Mouse (Mus musculus): ENCODE results near the gene Sepsecs.
"Not testable (repeated sequence)": the region's sequence is repeated elsewhere in the genome, so short reads cannot be mapped to it uniquely, and the experiment has no call there.

Gene Sepsecs

DNA sequence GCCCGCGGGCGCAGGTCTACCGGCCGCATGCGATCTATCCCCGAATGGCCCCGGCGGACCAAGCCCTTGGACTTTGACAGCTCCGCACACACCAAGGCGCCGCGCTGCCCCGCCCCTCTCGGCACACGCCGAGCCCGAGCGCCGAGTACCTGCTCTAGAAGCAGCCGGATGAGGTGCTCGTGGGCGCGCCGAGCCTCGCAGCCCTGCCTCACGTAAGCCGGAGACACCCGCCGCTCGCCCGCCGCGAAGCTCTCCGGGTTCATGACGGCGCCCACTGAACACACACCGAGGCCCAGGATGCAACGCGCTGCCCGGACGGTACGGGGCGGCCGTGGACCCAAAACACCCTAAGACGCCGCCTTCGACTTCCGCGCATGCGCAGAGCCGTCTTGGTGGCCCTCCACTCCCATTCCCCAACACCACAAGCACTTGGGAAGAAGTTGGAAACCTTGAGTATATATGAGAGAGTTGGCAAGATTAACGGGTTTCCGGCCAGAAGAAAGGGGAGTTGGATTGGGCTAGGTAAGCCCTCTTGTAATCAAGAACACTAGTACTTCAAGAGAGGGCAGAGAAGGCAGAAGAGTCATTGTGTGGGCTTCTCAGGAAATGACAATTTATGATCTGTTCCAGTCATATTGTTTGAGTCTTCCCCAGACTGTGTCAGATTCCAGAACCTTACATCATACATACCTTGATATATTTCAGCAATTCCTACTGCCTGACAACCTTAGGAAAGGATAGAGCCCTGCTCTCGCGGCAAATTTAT lies at the start of gene Sepsecs:
Gene Sepsecs (minus strand): TSS at position 283 of the 766 bp plus-strand sequence.
- DNase-seq (ENCODE audit: extremely low read depth, low read depth, low spot score), result peak; percentile 25

DNA sequence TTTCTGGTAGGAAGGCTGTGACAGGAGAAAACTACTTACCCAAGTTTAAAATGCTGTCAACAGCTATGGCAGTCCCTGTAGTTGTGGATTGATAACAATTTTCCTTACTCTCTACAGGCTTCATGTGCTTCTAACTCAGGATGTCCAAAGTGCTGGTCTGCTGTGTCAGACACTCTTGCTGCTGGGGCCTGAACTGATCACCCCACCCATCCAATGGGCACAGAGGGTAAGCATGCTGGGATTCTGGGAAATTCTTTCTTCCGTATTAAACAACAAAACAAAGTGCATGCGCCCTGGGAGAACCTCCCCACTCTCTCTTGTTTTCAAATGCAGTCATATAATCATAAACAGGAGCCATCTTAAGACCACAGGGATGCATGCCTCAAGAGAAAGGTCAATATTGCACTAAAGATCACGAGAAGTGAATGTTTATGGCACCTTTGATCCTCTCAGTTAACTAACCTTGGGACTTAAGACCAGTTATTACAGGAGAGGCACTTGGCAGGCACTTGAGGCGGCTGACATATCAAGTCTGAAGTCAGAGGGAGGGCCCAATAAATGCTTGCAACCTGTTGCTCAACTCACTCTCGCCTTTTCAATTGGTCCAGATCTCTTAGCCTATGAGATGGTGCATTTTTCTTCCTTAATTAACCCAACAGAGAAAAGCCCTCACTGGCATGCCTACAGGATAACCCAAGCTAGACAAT lies 47.4 kb upstream of the Sepsecs start:
- DNase-seq (ENCODE audit: extremely low read depth, low read depth, low spot score), result no peak

DNA sequence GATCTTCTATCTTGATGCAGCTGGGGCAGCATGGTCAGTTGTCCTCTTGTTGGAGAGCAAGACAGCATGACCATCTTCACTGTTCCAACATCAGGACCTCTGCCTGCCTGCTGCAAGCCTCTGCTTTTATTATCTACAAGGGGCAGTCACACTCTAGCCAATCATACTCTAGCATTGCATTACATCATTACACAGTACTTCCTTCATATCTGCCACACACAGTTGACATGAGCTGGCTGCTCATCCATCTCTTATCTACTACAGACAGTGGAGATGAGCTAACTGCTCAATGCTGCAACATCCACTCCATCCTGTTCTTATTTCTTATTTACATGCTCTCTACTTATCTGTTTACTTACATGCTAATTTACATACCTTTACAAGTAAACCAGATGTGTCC lies 43.2 kb upstream of the Sepsecs start:
- no peak for DNase-seq (ENCODE audit: extremely low read depth, low read depth, low spot score)

DNA sequence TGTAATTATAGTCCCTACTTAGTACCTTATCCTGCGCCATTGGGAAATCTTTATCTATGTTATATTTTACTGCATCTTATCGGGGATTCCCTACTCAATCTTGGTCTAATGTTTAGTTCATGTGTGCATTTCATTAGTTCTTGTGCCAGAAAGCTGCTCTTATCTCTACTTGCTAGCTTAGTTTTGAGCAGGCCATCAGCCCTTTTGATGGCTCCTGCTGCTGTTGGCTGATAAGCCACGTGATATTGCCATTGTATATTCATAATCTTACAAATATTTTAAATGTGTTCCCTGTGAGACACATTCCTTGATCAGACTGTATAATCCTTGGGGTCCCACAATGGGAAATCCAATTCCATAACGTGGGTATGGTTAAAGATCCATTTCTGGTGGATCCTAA lies 35.1 kb upstream of the Sepsecs start:
- no peak for DNase-seq (ENCODE audit: extremely low read depth, low read depth, low spot score)

DNA sequence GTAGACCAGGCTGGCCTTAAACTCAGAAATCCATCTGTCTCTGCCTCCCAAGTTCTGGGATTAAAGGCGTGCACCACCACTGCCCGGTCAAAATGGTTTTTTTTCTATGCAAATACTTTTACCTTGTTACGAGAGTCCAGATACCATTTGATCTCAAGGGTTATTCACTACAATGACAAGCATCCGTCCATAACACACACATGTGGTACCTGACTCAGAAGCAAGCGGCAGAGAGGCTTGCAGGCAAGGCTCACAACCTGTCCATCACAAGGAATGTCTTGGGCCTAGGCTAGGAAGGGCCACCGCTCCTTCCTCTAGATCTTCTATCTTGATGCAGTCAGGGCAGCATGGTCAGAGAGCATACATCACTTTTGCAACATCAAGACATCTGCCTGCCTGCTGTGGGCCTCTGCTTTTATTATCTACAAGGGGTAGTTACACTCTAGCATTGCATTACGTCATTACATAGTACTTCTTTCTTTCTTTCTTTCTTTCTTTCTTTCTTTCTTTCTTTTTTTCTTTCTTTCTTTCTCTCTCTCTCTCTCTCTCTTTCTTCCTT lies 28.5 kb upstream of the Sepsecs start:
- DNase-seq (ENCODE audit: extremely low read depth, low read depth, low spot score), result not testable (repeated sequence)

DNA sequence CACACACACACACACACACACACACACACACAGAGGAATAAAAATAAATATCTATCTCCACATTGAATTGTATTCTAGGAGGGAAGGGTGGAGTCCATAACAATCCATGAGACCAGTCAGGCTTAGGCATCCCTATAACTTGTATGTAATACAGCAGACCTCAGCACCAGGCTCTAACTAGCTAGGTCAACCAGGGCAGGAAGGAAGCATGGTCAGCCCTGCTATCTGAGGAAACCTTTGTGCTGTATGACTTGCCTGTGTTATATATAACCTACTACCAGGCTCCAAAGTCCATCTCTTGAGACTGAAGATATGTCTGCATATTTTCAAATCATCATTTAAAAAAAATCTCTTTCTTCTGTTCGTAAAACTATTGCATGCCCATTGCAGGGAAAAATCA lies 27.8 kb upstream of the Sepsecs start:
- DNase-seq (ENCODE audit: extremely low read depth, low read depth, low spot score), result no peak

DNA sequence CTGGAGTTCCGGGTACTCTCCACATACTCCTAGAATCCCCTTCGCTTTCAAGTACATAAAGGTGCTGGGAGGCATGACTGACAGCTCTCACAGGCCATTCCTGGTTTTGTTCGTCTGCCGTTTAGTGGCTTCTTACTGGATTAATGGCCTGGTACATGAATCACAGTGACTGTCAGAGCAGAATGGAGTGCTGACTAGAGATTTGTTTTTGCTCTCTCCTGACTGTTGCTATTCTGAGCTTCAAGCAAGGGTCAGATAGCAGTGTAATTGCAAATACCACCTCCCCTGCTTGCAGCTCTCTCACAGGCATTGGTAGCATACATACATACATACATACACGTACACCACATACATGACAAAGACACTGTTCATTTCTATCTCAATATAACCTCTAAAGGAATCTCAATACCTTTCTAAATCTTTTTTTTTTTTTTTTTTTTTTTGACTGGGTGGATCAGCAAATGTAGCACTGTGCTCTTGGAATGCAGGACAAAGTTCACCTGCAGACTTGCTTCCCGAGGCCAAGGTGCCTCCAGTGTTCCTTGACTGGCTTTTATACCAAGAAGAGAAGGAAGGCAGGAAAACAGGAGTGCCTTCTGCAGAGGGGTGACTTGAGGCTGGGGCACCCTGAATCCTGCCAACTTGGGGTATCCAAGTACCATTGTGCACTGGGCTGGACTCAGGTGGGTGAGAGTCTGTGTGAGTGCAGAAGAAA lies 18.4 kb upstream of the Sepsecs start:
- no peak for DNase-seq (ENCODE audit: extremely low read depth, low read depth, low spot score)

DNA sequence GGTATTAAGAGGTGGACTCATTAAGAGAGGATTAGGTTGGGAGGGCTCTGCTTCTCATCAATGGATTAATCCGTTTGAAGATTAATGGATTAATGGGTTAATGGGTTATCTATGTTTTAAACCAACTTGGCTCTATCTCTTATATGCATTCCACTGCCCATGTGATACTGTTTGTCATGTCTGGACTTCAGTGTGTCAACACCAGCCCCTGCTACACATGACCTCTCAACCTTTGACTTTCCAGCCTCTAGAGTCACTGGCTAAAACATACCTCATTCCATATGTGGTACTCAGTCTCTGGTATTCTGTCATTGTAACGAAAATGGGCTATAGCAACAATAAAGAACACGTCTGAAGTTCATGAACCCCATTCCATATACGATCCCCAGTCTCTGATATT lies 11.6 kb upstream of the Sepsecs start:
- no peak for DNase-seq (ENCODE audit: extremely low read depth, low read depth, low spot score)

DNA sequence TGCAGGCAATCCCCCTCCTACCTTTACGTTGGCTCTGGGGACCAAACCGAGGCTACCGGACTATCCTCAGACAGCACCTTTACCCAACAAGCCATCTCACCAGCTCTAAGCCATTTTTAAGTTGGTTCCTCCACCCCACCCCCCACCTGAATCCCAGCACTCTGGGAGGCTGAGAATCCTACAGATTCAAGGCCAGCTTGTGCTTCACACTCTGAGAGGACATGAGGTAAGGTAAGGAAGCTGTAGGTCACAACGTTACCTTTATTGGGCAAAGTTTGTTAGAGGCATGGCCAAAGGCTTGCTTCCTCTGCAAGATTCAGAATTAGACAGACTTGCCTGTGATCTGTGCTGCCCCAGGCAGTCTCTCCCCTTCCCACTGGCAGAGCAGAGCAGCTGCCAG lies 10.7 kb upstream of the Sepsecs start:
- no peak for DNase-seq (ENCODE audit: extremely low read depth, low read depth, low spot score)

DNA sequence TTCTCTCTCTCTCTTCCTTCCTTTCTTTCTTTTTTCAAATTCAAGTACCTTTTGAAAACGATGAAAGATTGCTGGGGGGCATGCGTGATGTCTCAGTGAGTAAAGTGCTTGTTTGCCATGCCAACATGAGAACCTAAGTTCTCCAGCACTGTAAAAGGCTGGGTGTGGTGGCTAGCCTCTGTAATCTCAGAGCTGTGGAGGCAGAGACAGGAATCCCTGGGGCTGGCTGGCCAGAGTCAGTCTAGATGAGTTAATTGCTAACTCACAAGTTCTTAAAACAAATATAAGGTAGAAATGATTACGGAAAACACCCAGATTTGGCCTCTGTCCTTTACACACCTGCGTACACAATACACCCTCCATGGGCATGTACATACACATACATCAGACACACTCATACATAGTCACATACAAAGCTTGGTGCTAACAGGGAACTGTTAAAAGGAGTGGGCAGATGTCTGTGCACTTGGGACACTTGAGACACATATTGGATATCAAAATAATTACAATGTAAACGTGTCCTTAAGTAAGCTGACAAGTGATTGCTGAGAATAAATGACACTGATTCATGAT lies 9.1 kb upstream of the Sepsecs start:
- DNase-seq (ENCODE audit: extremely low read depth, low read depth, low spot score), result no peak

DNA sequence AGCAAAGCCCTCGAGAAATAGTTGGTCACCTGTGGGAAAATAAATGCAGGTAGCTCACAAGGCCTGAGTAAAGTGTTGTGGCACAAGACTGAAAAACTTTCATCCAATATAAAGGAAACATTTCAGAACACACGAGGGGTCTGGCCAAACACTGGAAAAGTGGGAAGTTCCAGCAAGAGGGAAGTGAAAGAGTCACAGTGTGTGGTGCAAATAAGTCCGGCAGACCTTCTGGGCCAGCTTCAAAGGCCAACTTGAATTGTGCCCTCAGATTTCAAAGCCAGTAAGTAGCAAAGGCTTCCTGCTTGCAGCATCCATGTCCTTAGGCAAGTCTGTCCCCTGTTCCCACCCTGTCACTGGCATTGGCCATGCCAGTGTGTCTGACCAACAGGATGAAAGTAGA lies 7.6 kb upstream of the Sepsecs start:
- no peak for DNase-seq (ENCODE audit: extremely low read depth, low read depth, low spot score)

DNA sequence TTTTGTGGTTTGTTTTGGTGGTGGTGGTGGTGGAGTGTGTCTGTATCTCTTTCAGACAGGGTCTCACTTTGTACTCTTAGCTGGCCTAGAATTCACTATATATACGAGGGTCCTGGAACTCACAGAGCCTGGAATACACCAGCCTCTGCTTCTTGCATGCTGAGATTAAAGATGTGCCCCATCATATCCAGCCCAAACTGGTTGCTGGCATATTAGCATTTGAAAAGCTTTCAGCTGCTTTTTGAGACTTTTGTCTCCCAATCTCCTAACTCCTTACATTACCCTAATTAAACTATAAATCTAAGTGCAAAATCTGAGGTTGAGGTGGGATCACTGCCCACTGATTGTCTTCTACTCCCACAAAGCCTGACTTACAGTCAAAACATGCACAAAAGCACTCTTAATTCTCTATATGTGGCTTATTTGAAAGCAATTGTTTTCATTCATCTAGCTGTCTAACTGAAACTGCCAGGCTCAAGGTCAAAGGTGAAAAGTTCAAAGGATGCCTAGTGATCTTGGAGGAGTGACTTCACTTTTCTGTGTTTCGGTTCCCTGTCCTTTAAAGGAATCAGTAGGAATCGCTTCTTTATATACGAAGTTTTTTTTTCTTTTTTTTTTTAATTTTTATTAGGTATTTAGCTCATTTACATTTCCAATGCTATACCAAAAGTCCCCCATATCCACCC lies 5.0 kb upstream of the Sepsecs start:
- DNase-seq (ENCODE audit: extremely low read depth, low read depth, low spot score), result no peak

DNA sequence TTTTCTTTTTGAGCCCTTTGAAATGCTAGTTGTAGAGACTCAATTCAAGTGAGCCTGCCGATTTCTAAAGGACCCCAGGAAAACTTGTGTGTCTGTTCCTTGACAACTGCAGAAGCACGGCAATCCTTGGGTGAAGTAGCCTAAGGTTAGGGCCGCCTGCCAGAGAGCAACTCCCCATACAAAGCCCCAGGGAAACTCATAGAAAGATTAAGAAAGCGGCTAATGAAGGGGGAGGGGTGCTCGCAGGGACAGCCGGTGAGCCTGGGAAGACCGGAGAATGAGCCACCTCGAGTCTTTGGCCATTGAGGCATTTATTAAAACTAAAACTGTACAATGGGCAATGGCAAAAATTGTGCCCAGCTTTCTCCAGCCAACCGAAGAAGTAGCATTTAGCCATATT lies 3.8 kb upstream of the Sepsecs start:
- DNase-seq (ENCODE audit: extremely low read depth, low read depth, low spot score), result no peak

DNA sequence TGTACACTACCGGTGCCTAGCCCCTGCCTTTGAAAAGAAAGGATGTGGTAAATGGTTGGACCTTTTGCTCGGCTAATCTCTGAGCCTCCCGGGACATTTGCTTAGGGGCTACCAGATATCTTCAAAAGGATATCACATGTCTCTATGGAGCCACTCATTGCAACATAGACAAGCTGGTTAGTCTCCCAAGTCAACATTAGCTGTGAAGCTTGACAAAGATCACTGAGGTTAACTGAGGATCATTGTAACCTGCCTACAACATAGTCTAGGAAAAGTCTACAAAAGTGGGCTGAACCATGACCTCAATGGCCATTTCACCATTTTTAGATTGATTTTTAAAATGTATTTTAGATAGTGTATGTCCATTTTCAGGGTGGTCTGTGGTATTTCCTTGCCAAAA lies 1.2 kb upstream of the Sepsecs start:
- no peak for DNase-seq (ENCODE audit: extremely low read depth, low read depth, low spot score)

DNA sequence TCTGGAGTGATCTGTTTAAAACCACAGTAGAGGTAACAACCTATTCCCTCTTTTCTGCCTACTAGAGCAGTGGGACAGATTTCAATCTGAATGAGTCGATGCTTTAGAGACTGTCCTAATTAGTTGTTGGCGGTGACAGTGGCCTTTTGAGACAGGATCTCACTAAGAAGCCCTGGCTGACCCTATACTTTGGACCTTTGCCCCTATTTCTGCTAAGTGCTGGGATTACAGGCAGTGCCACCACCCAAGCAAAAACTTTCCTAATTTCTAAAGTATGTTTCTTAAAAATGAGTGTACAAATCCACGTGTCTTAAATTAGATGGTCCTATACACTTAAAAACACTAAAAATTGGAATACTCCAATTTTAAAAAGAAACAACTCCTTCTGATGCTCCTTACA lies 2.7 kb downstream of the Sepsecs start:
- no peak for DNase-seq (ENCODE audit: extremely low read depth, low read depth, low spot score)

DNA sequence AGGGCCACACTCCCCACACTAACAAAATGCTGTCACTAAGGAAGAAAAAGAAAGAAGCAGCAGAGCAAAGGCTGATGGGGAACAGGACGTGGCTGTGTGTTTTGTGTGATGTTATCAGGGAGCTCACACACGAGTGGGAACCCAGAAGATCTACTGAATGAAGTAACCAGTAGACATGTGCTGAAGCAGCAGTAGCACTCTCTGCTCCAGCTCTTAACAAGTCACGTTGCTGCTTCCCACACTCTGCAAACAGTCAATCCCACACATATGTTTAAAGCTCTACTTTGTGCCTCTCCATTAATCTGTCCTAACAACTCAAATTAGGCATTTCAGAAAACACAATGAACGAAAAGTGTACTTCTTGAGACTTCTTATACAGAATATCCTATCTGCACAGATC lies 11.6 kb downstream of the Sepsecs start:
- DNase-seq (ENCODE audit: extremely low read depth, low read depth, low spot score), result no peak

DNA sequence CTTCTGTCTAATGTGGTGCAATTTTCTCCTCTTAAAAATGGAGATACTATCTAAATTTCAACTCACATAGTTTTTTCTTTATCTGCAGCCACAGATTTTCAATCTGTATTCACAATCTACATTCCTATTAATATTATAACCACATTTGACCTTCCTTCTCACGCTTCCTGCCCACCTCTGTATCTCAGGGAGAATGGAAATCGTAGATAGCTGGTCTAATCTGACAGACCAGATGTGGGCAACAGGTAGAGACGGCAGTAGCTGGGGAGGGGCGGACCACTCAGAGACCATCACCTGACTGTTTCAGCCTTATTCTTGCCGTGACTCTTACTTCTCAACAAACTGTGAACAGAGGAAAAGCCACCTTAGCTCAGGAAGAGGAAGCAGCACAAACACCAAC lies 12.2 kb downstream of the Sepsecs start:
- no peak for DNase-seq (ENCODE audit: extremely low read depth, low read depth, low spot score)

DNA sequence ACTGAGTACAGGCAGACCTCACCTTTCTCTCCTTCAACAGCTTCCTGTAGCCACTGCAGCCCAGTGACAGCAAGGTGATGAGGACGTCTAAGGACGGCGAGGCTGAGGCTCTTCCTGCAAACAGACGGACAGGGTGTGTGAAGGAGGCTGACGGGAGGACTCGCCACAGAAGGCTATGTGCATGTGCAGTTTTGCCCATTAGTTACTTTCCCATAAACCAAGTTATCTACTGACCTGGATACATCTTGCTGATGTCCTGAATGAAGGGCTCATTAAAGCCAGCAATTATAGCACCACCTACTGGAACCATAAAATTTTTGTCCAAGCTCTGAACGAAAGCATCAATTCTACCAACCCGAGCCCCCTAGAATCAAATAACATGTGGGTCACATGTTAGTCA lies 13.5 kb downstream of the Sepsecs start:
- no peak for DNase-seq (ENCODE audit: extremely low read depth, low read depth, low spot score)

DNA sequence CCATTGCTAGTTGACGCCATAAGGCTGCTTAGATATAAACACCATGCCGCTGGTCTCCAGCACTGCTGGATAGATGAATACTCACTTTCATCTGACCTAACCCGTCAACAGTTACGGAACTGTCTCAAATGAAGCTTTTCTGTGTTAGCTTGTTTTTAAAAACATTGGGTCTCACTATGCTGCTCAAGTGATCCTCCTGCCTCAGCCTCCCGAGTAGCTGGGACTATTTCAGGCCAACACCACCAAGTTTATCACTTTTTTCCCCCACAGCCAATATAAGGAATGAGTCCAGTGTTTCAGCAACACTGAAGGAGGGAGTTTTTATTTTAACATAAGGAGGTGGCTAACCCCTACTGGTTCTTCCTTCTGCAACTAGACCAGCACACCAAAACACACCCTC lies 14.5 kb downstream of the Sepsecs start:
- DNase-seq (ENCODE audit: extremely low read depth, low read depth, low spot score), result no peak

DNA sequence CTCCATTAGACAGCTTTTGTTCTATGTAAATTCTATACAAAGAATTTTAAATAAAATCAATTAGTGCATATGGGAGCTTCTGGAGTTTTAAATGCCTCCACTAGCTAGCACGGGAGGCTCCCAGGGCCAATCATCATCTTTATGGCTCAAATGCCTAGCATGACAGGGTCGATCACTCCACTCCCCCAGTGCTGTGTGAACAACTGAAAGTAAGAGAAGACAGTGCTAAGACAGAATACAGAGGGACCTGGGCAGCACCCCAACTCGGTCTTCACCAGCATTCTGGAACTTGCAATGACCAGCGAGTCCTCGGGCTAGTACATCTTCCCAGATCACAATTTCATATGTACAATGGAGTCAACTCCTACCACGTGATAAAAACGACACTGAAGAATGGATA lies 16.9 kb downstream of the Sepsecs start:
- DNase-seq (ENCODE audit: extremely low read depth, low read depth, low spot score), result no peak

DNA sequence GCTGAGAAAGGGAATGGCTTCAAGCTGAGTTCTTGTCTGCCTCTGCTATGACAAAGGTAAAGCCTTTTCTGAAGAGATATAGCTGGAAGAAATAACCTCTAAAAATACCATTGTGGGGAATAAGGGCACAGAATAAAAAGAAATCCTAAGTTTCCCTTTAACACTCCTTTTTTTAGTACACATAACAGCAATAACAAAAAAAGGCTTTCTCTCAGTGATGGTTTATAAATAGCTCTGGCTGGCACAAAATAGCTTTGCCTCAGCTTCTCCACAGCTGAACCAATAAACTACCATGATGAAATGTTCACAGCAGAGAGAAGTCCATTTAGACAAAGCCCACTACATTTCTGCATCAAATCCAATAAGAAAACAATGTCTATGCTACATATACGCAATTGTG lies 17.4 kb downstream of the Sepsecs start:
- no peak for DNase-seq (ENCODE audit: extremely low read depth, low read depth, low spot score)

Measured in fat pad, adult 2 months (tissue).